Mouse (Mus musculus) testis, postnatal 14 days (tissue): ENCODE measurements around the gene Zfp598.
"Not testable (repeated sequence)": the region's sequence is repeated elsewhere in the genome, so short reads cannot be mapped to it uniquely, and the experiment has no call there.

Source experiments
- DNase-seq: peaks from one replicate; pipeline ENCODE4 v3.0.0; 2021; ENCODE audit warnings: low spot score

Zfp598 gene

GRCm38 (mm10) chr17:24689251-24690081 is 20.0 kb downstream of the Zfp598 start, which contains the start of gene Syngr3:
Gene Syngr3, minus strand, starts transcription at chr17:24689955.
- no peak for DNase-seq

GRCm38 (mm10) chr17:24692385-24692784 is 22.9 kb downstream of the Zfp598 start:
- DNase-seq: no peak

- no peak for DNase-seq
These were observed 26.0 kb downstream of the Zfp598 start for GRCm38 (mm10) chr17:24695326-24696010.

- DNase-seq: peak; percentile 86
These were observed 26.7 kb downstream of the Zfp598 start, which contains the start of the genes Gfer and Noxo1 for GRCm38 (mm10) chr17:24696011-24696697. Gene Gfer, minus strand, starts transcription at chr17:24696156. Gene Noxo1, plus strand, starts transcription at chr17:24696234.

GRCm38 (mm10) chr17:24697985-24698384 is 28.5 kb downstream of the Zfp598 start:
- DNase-seq: no peak

- no peak for DNase-seq
These were observed 29.2 kb downstream of the Zfp598 start for GRCm38 (mm10) chr17:24698715-24699114.

GRCm38 (mm10) chr17:24699473-24699872 is 30.0 kb downstream of the Zfp598 start:
- DNase-seq: no peak

GRCm38 (mm10) chr17:24701251-24701650 is 31.8 kb downstream of the Zfp598 start:
- DNase-seq: no peak

- no peak for DNase-seq
These were observed 36.3 kb downstream of the Zfp598 start for GRCm38 (mm10) chr17:24705821-24706220.

- DNase-seq: peak; percentile 94
These were observed 37.7 kb downstream of the Zfp598 start, which contains the start of gene Tbl3 for GRCm38 (mm10) chr17:24706982-24707800. Gene Tbl3, minus strand, starts transcription at chr17:24707660.

- DNase-seq: no peak
These were observed 38.4 kb downstream of the Zfp598 start for GRCm38 (mm10) chr17:24707801-24708425.

GRCm38 (mm10) chr17:24708646-24709045 is 39.2 kb downstream of the Zfp598 start:
- DNase-seq: no peak

- DNase-seq: no peak
These were observed 46.1 kb downstream of the Zfp598 start for GRCm38 (mm10) chr17:24715556-24715955.

- no peak for DNase-seq
These were observed 46.7 kb downstream of the Zfp598 start for GRCm38 (mm10) chr17:24716166-24716682.

GRCm38 (mm10) chr17:24717943-24718342 is 48.5 kb downstream of the Zfp598 start, which contains the start of the genes Rnf151 and Rps2:
Gene Rnf151, minus strand, starts transcription at chr17:24718063.
Gene Rps2, plus strand, starts transcription at chr17:24718116.
- no peak for DNase-seq

GRCm38 (mm10) chr17:24718938-24719337 is 49.5 kb downstream of the Zfp598 start:
- not testable (repeated sequence) for DNase-seq

GRCm38 (mm10) chr17:24719494-24720222 is 50.2 kb downstream of the Zfp598 start:
- DNase-seq: peak; percentile 99

- DNase-seq: not testable (repeated sequence)
These were observed 51.1 kb downstream of the Zfp598 start for GRCm38 (mm10) chr17:24720616-24721015.

GRCm38 (mm10) chr17:24721383-24721955 is 52.0 kb downstream of the Zfp598 start:
- DNase-seq: not testable (repeated sequence)
